Mouse (Mus musculus) bone marrow, adult 2 months (tissue): Measurements from ENCODE around the gene Per2.

Source experiments
- CTCF ChIP-seq: fragments of 200-500 bp; IDR thresholded peaks from 2 replicates; pipeline ENCODE4 v1.5.1; 2011; ENCODE audit warnings: low read length, control low read depth; ENCODE audit not compliant: control insufficient read depth, insufficient read depth
- POLR2A ChIP-seq: fragments of 200-500 bp; IDR thresholded peaks from 2 replicates; pipeline ENCODE4 v1.6.1; 2011; ENCODE audit warnings: low read depth, mild to moderate bottlenecking, control low read depth, low read length, borderline replicate concordance; ENCODE audit not compliant: control insufficient read depth

DNA sequence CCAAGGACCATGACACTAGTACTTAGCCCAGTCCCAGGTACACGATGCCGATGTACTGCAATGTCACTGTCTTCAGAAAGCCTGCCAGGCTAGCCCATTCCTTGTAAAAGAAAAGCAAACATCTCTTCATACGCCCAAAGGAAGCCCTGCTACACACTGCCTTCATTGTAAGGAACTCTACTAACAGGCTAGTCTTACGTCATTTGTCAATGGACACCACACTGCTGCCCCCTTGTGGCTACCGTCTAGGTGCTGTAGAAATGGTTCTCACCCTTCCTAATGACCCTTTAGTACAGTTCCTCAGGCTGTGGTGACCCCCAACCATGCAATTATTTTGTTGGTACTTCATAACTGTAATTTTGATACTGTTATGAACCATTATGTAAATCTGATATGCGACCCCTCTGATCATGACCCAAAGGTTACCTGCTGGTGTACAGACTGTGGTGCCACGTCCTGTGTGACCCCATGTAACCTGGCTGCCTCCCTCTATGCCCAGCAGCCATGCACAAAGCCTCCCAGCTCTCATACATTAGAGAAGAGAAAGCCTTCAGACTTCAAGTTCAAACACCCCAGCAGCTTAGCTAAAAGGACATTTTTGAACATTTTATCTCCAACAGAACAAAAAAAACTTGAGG is 78.6 kb downstream of the Per2 start:
- TF ChIP-seq POLR2A = no peak
- TF ChIP-seq CTCF = peak; percentile 73
